Mouse (Mus musculus) myocyte (in vitro differentiated cells): Measurements from ENCODE around the gene Psap.

Source experiments
- POLR2A ChIP-seq: IDR thresholded peaks from one replicate; pipeline ENCODE4 v1.6.1; 2011; ENCODE audit warnings: low read depth, mild to moderate bottlenecking, control low read depth, moderate library complexity; ENCODE audit not compliant: insufficient read length
- USF1 ChIP-seq: IDR thresholded peaks from one replicate; pipeline ENCODE4 v1.6.1; 2011; ENCODE audit warnings: low read depth, mild to moderate bottlenecking, control low read depth, moderate library complexity

DNA sequence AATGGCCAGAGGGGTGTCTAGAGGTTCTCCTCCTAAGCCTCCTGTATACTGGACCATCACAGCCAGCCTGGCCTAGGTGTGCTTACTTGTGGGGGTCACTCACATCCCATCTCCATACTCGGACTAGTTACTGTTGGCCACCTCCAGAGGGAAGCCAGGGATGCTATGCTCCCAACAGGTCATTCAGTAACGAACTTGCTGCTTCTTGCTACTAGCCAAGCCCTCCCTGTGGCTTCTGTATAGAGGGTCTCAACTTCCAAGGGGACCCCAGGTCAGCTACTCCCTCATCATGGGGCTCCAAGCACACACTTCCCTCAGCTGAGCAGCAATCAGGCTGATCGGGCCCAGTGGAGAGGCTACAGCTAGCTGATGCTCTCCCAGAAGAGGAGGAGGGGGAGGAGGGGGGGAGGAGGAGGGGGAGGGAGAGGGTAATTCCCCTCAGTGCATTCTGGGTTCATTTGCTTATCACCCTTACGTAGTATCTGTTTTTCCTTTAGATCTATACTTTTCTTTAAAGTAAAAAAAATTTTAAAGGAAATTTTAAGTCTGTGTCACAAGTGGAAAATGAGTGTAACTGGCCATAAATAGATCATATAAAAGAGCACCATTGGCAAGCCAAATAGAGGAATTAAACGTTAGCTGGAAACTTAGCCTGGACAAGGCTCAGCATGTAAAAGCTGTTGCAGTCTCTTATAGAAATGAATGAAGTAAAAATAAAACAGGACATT lies 72.8 kb downstream of the Psap start:
- TF ChIP-seq USF1 (no peak), POLR2A (no peak)
